Mouse (Mus musculus) lung, postnatal 4 days (tissue): Measurements from ENCODE around the gene Gm21974.
"Not testable (repeated sequence)": the region's sequence is repeated elsewhere in the genome, so short reads cannot be mapped to it uniquely, and the experiment has no call there.

ENCODE experiments used
- DNase-seq, 2 experiments: peaks; one replicate each; pipeline ENCODE4 v3.0.0; 2021

Gene Gm21974

GRCm38 (mm10) chr7:127895442-127895841, at the start of gene Gm21974, which contains the start of gene Vkorc1:
TSS of gene Gm21974 (minus strand) at chr7:127895454.
TSS of gene Vkorc1 (minus strand) at chr7:127895617.
- peak; percentile 95 to 98 for DNase-seq

DNA sequence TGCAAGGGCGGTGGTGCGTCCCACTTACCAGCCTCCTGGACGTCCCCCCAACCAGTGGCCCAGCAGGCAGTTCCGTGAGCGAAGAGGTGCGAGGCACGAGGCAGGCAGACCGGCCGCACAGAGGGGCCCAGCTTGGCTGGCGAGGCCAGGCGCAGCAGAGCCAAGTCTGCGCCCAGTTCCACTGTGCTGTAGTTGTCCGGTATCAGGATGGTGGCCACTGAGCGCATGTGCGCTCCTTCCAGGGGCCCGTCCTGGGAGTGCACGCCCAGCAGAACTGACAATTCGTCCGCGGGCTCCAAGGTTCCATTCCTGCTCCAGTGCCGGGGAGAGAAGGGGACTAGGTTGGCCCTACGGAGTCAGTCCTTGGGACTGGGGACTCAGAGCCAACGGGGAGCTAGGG, 49.4 kb upstream of the Gm21974 start:
- peak; percentile 34 to 55 for DNase-seq

DNA sequence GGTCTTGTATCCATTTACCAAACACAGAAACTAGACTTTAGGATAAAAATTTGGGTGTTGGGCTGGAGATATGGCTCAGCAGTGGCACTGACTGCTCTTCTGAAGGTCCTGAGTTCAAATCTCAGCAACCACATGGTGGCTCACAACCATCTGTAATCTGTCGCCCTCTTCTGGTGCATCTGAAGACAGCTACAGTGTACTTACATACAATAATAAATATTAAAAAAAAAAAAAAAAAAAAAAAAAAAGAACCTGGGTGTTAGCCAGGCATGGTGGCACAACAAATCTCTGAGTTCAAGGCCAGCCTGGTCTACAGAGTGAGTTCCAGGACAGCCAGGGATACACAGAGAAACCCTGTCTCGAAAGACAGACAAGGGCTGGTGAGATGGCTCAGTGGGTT, 46.8 kb upstream of the Gm21974 start:
- DNase-seq: not testable (repeated sequence)

DNA sequence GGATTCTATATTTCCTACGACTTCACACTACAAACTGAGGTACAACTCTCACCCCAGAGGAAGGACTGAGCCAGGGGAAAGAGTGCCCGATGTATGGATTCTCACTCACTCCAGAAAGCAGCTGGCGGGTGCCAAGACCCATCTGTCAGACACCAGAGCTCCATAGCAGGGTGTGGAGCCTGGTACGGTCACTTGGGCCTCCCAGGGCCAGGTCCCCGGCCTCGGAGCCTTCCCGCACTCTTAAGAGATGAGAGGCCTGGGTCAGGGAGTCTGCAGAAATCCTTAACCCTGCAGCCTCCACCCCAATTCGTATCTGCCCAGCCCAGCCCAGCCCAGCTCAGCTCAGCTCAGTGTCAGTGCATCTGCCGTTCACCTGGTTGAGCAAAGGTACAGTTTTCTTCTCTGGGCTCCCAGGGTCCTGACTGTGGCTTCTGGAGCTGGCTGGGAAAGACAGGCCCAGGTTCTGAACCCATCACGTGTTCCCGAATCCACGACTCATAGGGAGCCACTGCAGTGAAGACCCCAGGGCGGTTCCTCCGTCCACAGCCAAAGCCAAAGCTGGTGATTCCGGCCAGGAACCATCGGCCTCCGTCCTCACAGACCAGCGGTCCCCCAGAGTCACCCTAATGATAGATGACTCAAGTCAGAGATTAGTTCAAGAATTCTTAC, 41.1 kb upstream of the Gm21974 start:
- DNase-seq: no peak

- DNase-seq: no peak
Measured at GRCm38 (mm10) chr7:127935748-127936159, 40.5 kb upstream of the Gm21974 start.

DNA sequence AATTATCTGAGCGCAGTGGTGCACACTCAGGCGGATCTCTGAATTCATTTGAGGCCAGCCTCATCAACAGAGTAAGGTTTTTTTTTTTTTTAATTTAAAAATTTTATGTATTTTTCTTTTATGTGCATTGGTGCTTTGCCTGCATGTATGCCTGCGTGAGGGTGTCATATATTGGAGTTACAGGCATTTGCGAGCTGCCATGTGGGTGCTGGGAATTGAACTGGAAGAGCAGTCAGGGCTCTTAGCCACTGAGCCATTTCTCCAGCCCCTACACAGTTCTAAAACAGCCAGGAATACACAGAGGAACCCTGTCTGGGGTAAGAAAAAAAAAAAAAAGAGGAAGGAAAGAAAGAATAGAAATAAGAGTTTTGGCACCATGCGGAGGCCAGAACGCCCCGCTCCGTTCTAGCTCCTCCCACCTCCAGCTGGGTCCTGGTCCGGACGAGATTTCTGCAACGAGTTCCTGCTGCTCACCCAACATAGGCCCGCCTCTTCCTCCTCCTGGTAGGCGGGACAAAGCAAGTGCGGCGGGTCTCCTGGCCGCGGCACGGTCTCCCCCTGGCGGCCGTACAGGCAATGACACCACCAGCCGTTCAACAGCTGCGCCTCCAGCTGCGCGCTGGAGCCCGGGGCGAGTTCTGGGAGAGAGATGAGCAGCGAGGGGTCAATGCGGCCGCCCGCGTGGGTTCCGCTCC, 39.9 kb upstream of the Gm21974 start:
- peak; percentile 97 for DNase-seq

GRCm38 (mm10) chr7:127934075-127934474, 38.8 kb upstream of the Gm21974 start:
- DNase-seq: peak in 1 of 2 experiments; percentile 18

DNA sequence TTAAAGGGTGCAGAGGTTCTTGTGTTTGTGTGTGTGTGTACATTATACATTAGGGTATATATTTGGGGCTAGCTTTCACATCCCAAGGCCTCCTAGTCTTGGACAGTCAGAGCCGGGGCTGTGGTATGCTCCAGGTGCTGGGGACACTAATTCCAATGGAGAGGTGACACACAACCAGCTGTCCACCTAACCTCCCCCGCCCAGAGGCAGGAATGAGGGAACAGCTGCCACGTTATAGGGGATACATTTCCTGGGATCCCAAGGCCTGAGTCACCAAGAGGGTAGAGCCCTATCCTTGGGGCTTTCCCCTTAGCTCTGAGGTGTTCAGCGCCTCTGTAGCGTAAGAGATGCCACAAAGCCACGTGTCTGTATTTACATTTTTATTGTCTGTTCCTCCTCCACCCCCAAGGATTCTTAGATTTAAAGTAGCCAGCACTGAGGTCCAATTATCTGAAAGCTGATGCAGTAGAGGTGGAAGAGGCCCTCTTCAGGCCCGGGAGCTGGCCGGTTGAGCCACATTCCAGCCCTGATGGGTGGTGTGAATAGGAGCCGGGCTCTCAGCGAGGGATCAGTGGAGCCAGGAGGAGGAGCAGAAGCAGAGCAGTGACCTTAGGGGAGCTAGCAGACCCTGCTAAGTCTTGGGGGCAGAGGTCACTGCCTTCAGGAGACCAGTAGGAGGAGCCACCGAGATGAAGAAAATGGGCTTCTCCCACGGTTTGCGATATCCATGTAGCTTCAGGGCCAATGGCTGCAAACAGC, 37.2 kb upstream of the Gm21974 start:
- peak; percentile 72 to 88 for DNase-seq

DNA sequence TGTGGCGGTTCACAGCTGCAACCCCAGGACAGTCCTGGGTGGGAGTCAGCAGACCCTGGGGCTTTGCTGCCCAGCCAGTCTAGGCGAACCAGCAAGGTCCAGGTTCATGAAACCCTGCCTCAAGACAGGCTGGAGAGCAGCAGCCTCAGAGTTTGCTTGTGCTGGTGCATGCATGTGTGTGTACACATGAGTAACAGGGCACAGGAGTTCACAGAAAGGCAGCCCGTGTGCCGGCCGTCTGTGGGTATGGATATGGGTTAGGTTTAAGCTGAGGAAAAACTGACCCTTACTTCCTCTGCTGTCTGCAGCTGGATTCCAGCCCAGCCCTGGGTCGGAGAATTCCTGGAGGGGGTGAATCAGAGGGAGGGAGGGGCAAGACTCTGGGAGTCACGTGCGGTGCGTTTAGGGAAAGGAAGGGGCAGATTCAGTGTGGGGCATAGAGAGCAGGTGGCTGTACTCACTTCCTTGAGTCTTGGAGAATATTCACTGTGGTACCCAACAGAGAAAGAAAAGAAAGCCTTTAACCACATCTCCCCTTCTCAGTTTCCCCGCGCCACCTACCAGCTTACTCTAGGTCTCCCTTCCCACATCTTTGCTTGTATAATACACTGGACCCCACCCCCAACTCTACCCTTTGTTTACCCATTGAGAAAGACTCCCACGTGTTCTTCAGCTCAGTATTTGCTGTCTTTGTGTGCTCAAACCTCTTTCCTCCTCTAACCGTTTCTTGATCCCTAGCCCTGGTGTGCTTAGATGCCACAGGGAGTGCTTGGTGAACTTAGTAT, 36.3 kb upstream of the Gm21974 start:
- DNase-seq: peak; percentile 69 to 84

- no peak for DNase-seq
Measured at GRCm38 (mm10) chr7:127930636-127931035, 35.4 kb upstream of the Gm21974 start.

DNA sequence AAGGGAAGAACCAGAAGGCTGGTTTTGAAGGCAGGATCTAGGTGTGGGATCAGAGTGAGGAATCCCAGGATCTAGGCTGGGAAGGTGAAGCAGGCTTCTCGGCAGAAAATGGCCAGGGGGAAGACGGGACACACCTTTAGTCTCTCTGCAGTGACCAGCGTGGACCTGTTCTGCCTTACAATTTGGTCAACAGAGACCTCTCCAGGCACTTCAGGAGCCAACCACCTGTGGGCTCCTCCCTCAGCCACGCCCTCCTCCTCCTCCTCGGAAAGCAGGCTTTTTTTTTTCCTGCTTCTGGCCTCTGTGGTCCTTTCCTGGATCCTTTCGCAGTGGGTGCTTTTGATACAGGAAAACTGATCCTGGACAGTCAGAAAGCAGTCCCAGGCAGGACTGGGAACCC, 34.7 kb upstream of the Gm21974 start, which contains the start of gene Prss8:
TSS of gene Prss8 (minus strand) at position 182 of the 400 bp plus-strand sequence.
- DNase-seq: peak; percentile 80 to 90

GRCm38 (mm10) chr7:127928596-127928995, 33.3 kb upstream of the Gm21974 start:
- DNase-seq: peak in 1 of 2 experiments; percentile 69

GRCm38 (mm10) chr7:127927726-127928125, 32.5 kb upstream of the Gm21974 start:
- no peak for DNase-seq

GRCm38 (mm10) chr7:127926846-127927245, 31.6 kb upstream of the Gm21974 start:
- no peak for DNase-seq

DNA sequence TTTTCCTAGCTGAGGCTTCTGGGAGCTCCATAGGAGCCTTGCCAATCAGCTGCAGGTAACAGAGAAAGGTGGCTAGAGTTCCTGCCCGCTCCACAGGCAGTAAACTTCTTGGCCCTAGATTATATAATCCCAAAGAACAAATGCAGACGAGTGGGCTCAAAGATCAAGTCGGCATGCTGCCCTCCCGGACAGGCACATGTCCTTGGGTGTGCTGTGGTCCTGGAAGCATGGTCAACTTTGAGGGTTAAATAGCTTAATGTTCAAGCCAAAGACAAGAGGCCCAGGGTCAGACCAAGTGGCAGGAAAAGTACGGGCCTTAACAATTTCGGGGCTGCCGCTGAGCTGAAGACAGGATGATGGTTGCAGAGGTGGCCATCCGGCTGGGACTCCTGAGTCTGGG, 30.8 kb upstream of the Gm21974 start:
- DNase-seq: no peak

GRCm38 (mm10) chr7:127925252-127925651, 30.0 kb upstream of the Gm21974 start:
- peak; percentile 75 to 90 for DNase-seq

- DNase-seq: no peak
Measured at GRCm38 (mm10) chr7:127923714-127924113, 28.5 kb upstream of the Gm21974 start.

GRCm38 (mm10) chr7:127922451-127923275, 27.4 kb upstream of the Gm21974 start:
- peak in 1 of 2 experiments; percentile 42 for DNase-seq

GRCm38 (mm10) chr7:127921516-127921915, 26.3 kb upstream of the Gm21974 start:
- DNase-seq: peak; percentile 58 to 65

DNA sequence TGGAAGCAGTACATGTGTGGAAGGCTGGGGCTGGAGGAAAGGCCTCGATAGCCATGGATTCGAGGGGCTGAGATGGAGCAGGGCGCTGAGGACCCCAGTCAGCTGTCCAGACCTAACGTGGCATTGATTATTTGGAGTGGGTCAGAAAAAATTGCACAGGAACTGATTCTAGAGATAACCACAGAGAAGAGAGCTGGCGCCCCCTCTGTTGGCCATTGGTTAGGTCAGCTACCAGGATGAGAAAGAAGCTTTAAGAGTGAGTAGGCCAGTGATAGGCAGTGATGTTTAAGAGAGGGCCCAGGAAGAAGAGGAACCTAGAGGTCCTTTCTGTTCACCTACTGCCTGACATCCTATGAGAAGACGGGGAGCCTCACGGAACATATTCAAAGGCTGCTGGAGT, 24.0 kb upstream of the Gm21974 start:
- no peak for DNase-seq

DNA sequence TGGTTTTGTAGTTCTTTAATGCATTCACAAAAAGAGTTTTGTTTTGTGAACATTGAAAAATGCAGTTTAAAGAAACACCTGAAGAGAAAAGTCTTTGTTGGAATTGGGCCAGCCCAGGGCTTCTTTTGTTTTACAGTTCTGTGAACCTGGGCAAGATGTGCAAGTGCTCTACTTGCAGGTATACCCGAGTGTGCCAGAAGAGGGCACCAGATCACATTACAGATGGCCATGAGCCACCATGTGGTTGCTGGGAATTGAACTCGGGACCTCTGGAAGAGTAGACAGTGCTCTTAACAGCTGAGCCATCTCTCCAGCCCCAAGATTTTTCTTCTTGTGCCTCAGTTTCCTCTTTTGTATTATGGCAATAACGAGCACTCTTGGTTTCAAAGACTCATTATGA, 22.9 kb upstream of the Gm21974 start:
- DNase-seq: peak in 1 of 2 experiments; percentile 71

- DNase-seq: no peak
Measured at GRCm38 (mm10) chr7:127915293-127915692, 20.0 kb upstream of the Gm21974 start.
